ENCODE assay signal across 36 mouse cellular contexts in the genomic region with DNA sequence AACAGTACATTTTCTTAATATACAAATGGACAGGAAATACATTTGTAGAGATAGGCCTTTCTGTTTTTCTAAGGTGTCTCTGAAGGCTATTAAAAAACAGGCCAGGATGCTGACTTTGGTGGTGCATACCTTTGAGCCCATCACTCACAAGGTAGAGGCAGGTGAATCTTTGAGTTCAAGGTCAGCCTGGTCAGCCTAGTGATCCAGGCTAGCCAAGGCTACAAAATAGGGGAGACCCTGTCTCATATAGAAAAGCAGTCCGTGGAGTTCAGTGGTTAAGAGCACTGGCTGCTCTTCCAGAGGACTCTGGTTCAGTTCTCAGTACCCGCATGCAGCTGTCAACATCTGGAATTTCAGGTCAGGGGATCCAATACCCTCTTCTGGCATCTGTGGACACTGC. TPM values are rescaled to one million over a fixed set of nuclear protein-coding genes. Genes with fewer than 3 reads are reported as not detected.
"Had no signal": no experiment of that assay in that cellular context is flagged by ENCODE, and none has a peak within 500 bp of the region (broad histone marks: within the 10 kb centered on the region; RNA-seq: fewer than 3 reads in every experiment).

No protein-coding gene starts in this region.

- H3K27me3 ChIP-seq: limb, embryonic 12.5 days; limb, embryonic 13.5 days; limb, embryonic 15.5 days; liver, embryonic 12.5 days; liver, embryonic 13.5 days; liver, embryonic 15.5 days; lung, embryonic 15.5 days; megakaryocyte, embryonic 14.5 days; midbrain, embryonic 12.5 days; midbrain, embryonic 13.5 days; midbrain, embryonic 15.5 days; neural tube, embryonic 12.5 days had no signal

- DNase-seq: left cerebral cortex, postnatal 4 days; liver; liver, embryonic 13.5 days; liver, postnatal 0 days; lung, adult 18-20 months; lung, adult 2 months; lung, embryonic 14.5 days; lung, postnatal 10 days; lung, postnatal 14 days; lung, postnatal 36 days; lung, postnatal 4 days had no signal

- H3K9ac ChIP-seq: limb, embryonic 12.5 days; limb, embryonic 13.5 days; limb, embryonic 15.5 days; liver, embryonic 12.5 days; liver, embryonic 13.5 days; liver, embryonic 14.5 days; liver, embryonic 15.5 days; liver, postnatal 0 days; lung, embryonic 14.5 days; lung, embryonic 15.5 days; midbrain, embryonic 12.5 days; midbrain, embryonic 13.5 days; midbrain, embryonic 15.5 days; neural tube, embryonic 12.5 days had no signal

- H3K4me3 ChIP-seq: left cerebral cortex, adult 2 months; limb, embryonic 10.5 days; limb, embryonic 12.5 days; limb, embryonic 13.5 days; limb, embryonic 15.5 days; liver, embryonic 12.5 days; liver, embryonic 13.5 days; liver, embryonic 15.5 days; lung, embryonic 15.5 days; megakaryocyte, embryonic 14.5 days; midbrain, embryonic 10.5 days; midbrain, embryonic 12.5 days; midbrain, embryonic 13.5 days; midbrain, embryonic 15.5 days; myocyte; neural tube, embryonic 12.5 days had no signal

- H3K4me2 ChIP-seq: limb, embryonic 12.5 days; limb, embryonic 13.5 days; limb, embryonic 15.5 days; liver, embryonic 11.5 days; liver, embryonic 12.5 days; liver, embryonic 13.5 days; liver, embryonic 15.5 days; lung, embryonic 14.5 days; lung, embryonic 15.5 days; midbrain, embryonic 12.5 days; midbrain, embryonic 13.5 days; midbrain, embryonic 15.5 days; neural tube, embryonic 12.5 days had no signal

- ATAC-seq: liver, embryonic 12.5 days; liver, postnatal 0 days; lung, postnatal 0 days; midbrain, embryonic 13.5 days; midbrain, embryonic 15.5 days; midbrain, embryonic 16.5 days had no signal

- H3K36me3 ChIP-seq: liver, embryonic 12.5 days; liver, embryonic 13.5 days; liver, embryonic 15.5 days had no signal

- H3K4me1 ChIP-seq: limb, embryonic 10.5 days; limb, embryonic 12.5 days; limb, embryonic 15.5 days; liver, embryonic 12.5 days; lung, embryonic 15.5 days; midbrain, embryonic 10.5 days; midbrain, embryonic 12.5 days; neural tube, embryonic 12.5 days had no signal

- H3K9me3 ChIP-seq: limb, embryonic 10.5 days; limb, embryonic 12.5 days; limb, embryonic 13.5 days; limb, embryonic 15.5 days; liver, embryonic 12.5 days; liver, embryonic 13.5 days; liver, embryonic 15.5 days; lung, embryonic 15.5 days; megakaryocyte, embryonic 14.5 days; midbrain, embryonic 10.5 days; midbrain, embryonic 12.5 days; midbrain, embryonic 13.5 days; midbrain, embryonic 15.5 days; neural tube, embryonic 12.5 days had no signal

- H3K27ac ChIP-seq: left cerebral cortex, adult 2 months; limb, embryonic 10.5 days; limb, embryonic 12.5 days; limb, embryonic 13.5 days; limb, embryonic 15.5 days; liver, embryonic 12.5 days; liver, embryonic 13.5 days; liver, embryonic 14.5 days; liver, embryonic 15.5 days; lung, embryonic 15.5 days; macrophage; midbrain, embryonic 10.5 days; midbrain, embryonic 12.5 days; midbrain, embryonic 13.5 days; midbrain, embryonic 15.5 days; neural tube, embryonic 12.5 days had no signal

RNA-seq across cellular contexts. Expression of gene Efcab9, which starts 28.2 kb away (rescaled TPM):
- total RNA-seq: left cerebral cortex, postnatal 10 days; liver, adult 2 months; megakaryocyte-erythroid progenitor cell, adult 5-6 weeks; midbrain, postnatal 0 days had no signal
- polyA plus RNA-seq: limb, embryonic 11.5 days; limb, embryonic 15.5 days; liver, adult 2 months; lung, adult 2 months; macrophage; midbrain, embryonic 15.5 days; midbrain, embryonic 16.5 days; midbrain, postnatal 0 days had no signal
